Mouse (Mus musculus) forebrain, embryonic 13.5 days (tissue): ENCODE data around the gene Arhgdia. TPM values are rescaled to one million over a fixed set of nuclear protein-coding genes. Genes with fewer than 3 reads are reported as not detected.

Experiments
- ATAC-seq: fragments of 200-750 bp; cut with Nextera tagmentation; 2 replicates; pipeline ENCODE4 v1.8.0; 2017
- H3K27ac ChIP-seq: fragments of 300-500 bp; sonication (generic); 2 replicates; pipeline ENCODE4 v1.5.1; 2015; ENCODE audit warnings: inconsistent platforms, mild to moderate bottlenecking, moderate library complexity
- H3K27me3 ChIP-seq: fragments of 300-500 bp; sonication (generic); 2 replicates; pipeline ENCODE4 v1.6.1; 2015; ENCODE audit warnings: mild to moderate bottlenecking, inconsistent platforms
- H3K36me3 ChIP-seq: fragments of 300-500 bp; sonication (generic); 2 replicates; pipeline ENCODE4 v1.6.1; 2015; ENCODE audit warnings: mild to moderate bottlenecking, inconsistent platforms; ENCODE audit not compliant: poor library complexity, severe bottlenecking
- H3K4me1 ChIP-seq: fragments of 300-500 bp; sonication (generic); 2 replicates; pipeline ENCODE4 v1.6.1; 2015; ENCODE audit warnings: inconsistent platforms
- H3K4me2 ChIP-seq: fragments of 300-500 bp; sonication (generic); 2 replicates; pipeline ENCODE4 v1.6.1; 2015; ENCODE audit warnings: inconsistent platforms, mild to moderate bottlenecking, moderate library complexity
- H3K4me3 ChIP-seq: fragments of 300-500 bp; sonication (generic); 2 replicates; pipeline ENCODE4 v1.5.1; 2015; ENCODE audit warnings: mild to moderate bottlenecking, inconsistent platforms
- H3K9ac ChIP-seq: fragments of 300-500 bp; sonication (generic); 2 replicates; pipeline ENCODE4 v1.6.1; 2015; ENCODE audit warnings: mild to moderate bottlenecking, inconsistent platforms
- H3K9me3 ChIP-seq: fragments of 300-500 bp; sonication (generic); replicated peaks from 2 replicates; pipeline ENCODE4 v1.6.1; 2016; ENCODE audit warnings: inconsistent platforms
- WGBS: fragments of 180-500 bp; shearing (Covaris S2); methylation state at CpG from one replicate; pipeline ENCODE4 v1.1.7; 2015; 5-methylcytosine and 5-hydroxymethylcytosine counted together
- polyA plus RNA-seq: library from polyadenylated mRNA; unstranded; fragments of >200 nt; fragmentation: Nextera tagmentation; extraction: Ambion mirVana; gene quantifications from 2 replicates; pipeline ENCODE4 v1.2.1, GENCODE M21; 2015

The Arhgdia gene
- polyA plus RNA-seq, 1 experiment from 2014 or later = 462 TPM

- H3K27ac ChIP-seq = no peak overlapping the region
- 32% methylated on average over 4 of the region's 4 CpGs for WGBS
- ATAC-seq = no peak
- no peak overlapping the region for H3K9ac ChIP-seq
- no peaks in the 10 kb centered on the region for H3K9me3 ChIP-seq
- no peak overlapping the region for H3K4me2 ChIP-seq
- H3K27me3 ChIP-seq = no peaks in the 10 kb centered on the region
- no peak overlapping the region for H3K4me3 ChIP-seq
- peaks cover 50% of the 10 kb centered on the region for H3K36me3 ChIP-seq
- peaks cover 19% of the 10 kb centered on the region for H3K4me1 ChIP-seq
These were observed 39.5 kb downstream of the Arhgdia start for GRCm38 (mm10) chr11:120541907-120542306.

GRCm38 (mm10) chr11:120539285-120540014, 42.0 kb downstream of the Arhgdia start:
- 21% methylated on average over 10 of the region's 10 CpGs for WGBS
- ATAC-seq = no peak
- peaks cover 31% of the 10 kb centered on the region for H3K36me3 ChIP-seq
- H3K4me1 ChIP-seq = peaks cover 19% of the 10 kb centered on the region
- no peak overlapping the region for H3K4me2 ChIP-seq
- H3K9me3 ChIP-seq = no peaks in the 10 kb centered on the region
- H3K9ac ChIP-seq = 0 out of 2 replicates have a peak overlapping the region, but pooled peaks have one; percentile 40
- H3K27ac ChIP-seq = no peak overlapping the region
- peaks cover 2% of the 10 kb centered on the region; the same call in 1 of the 2 replicates for H3K27me3 ChIP-seq
- H3K4me3 ChIP-seq = no peak overlapping the region

- H3K27me3 ChIP-seq = peaks cover 7% of the 10 kb centered on the region; the same call in 1 of the 2 replicates
- H3K4me3 ChIP-seq = no peak overlapping the region
- H3K9me3 ChIP-seq = no peaks in the 10 kb centered on the region
- peaks cover 26% of the 10 kb centered on the region for H3K36me3 ChIP-seq
- H3K4me1 ChIP-seq = peaks cover 19% of the 10 kb centered on the region
- ATAC-seq = no peak
- H3K4me2 ChIP-seq = no peak overlapping the region
- 0 out of 2 replicates have a peak overlapping the region, but pooled peaks have one; percentile 40 for H3K9ac ChIP-seq
- H3K27ac ChIP-seq = no peak overlapping the region
- 49% methylated on average over 8 of the region's 8 CpGs for WGBS
These were observed 42.5 kb downstream of the Arhgdia start for GRCm38 (mm10) chr11:120538955-120539284.

GRCm38 (mm10) chr11:120538485-120538884, 42.9 kb downstream of the Arhgdia start:
- peaks cover 19% of the 10 kb centered on the region for H3K4me1 ChIP-seq
- peaks cover 8% of the 10 kb centered on the region for H3K27me3 ChIP-seq
- ATAC-seq = peak; percentile 8; the same call in 1 of the 2 replicates
- no peak overlapping the region for H3K4me2 ChIP-seq
- 64% methylated on average over 3 of the region's 3 CpGs for WGBS
- no peak overlapping the region for H3K4me3 ChIP-seq
- no peaks in the 10 kb centered on the region for H3K9me3 ChIP-seq
- H3K36me3 ChIP-seq = peaks cover 22% of the 10 kb centered on the region
- H3K27ac ChIP-seq = no peak overlapping the region
- H3K9ac ChIP-seq = no peak overlapping the region

GRCm38 (mm10) chr11:120535804-120536203, 45.6 kb downstream of the Arhgdia start:
- Histone ChIP-seq H3K36me3 (no peaks in the 10 kb centered on the region), H3K4me1 (peaks cover 25% of the 10 kb centered on the region), H3K4me3 (no peak overlapping the region), H3K9ac (no peak overlapping the region), H3K27ac (no peak overlapping the region), H3K27me3 (peaks cover 35% of the 10 kb centered on the region), H3K9me3 (no peaks in the 10 kb centered on the region), H3K4me2 (no peak overlapping the region)
- ATAC-seq = no peak
- 78% methylated on average over 3 of the region's 3 CpGs for WGBS

- Histone ChIP-seq H3K9me3 (no peaks in the 10 kb centered on the region), H3K4me3 (no peak overlapping the region), H3K27ac (no peak overlapping the region), H3K4me2 (no peak overlapping the region), H3K27me3 (peaks cover 41% of the 10 kb centered on the region), H3K36me3 (no peaks in the 10 kb centered on the region), H3K9ac (no peak overlapping the region), H3K4me1 (peaks cover 31% of the 10 kb centered on the region)
- WGBS = 73% methylated on average over 3 of the region's 3 CpGs
- ATAC-seq = no peak
These were observed 46.3 kb downstream of the Arhgdia start for GRCm38 (mm10) chr11:120535145-120535544.

- Histone ChIP-seq H3K4me3 (no peak overlapping the region), H3K9me3 (no peaks in the 10 kb centered on the region), H3K9ac (no peak overlapping the region), H3K4me2 (no peak overlapping the region), H3K36me3 (no peaks in the 10 kb centered on the region), H3K4me1 (peaks cover 21% of the 10 kb centered on the region), H3K27me3 (peaks cover 52% of the 10 kb centered on the region), H3K27ac (no peak overlapping the region)
- 86% methylated on average over 8 of the region's 8 CpGs for WGBS
- ATAC-seq = no peak
These were observed 47.3 kb downstream of the Arhgdia start for GRCm38 (mm10) chr11:120534093-120534492.

- H3K9ac ChIP-seq = no peak overlapping the region
- H3K4me1 ChIP-seq = peaks cover 12% of the 10 kb centered on the region
- no peaks in the 10 kb centered on the region for H3K36me3 ChIP-seq
- H3K27ac ChIP-seq = no peak overlapping the region
- H3K27me3 ChIP-seq = peaks cover 70% of the 10 kb centered on the region
- no peak for ATAC-seq
- 33% methylated on average over 9 of the region's 9 CpGs for WGBS
- no peak overlapping the region for H3K4me3 ChIP-seq
- no peak overlapping the region for H3K4me2 ChIP-seq
- H3K9me3 ChIP-seq = no peaks in the 10 kb centered on the region
These were observed 49.8 kb downstream of the Arhgdia start for GRCm38 (mm10) chr11:120531646-120532045.

GRCm38 (mm10) chr11:120530085-120530964, 51.1 kb downstream of the Arhgdia start, which contains the start of gene Gcgr:
Gcgr (plus strand) TSS chr11:120530699.
- H3K9ac ChIP-seq = peak within 1 kb of the TSS; percentile 49
- H3K27me3 ChIP-seq = peaks cover 70% of the 10 kb centered on the region
- H3K4me3 ChIP-seq = peak within 1 kb of the TSS; percentile 34
- H3K36me3 ChIP-seq = no peaks in the 10 kb centered on the region
- WGBS = 7% methylated on average over 54 of the region's 62 CpGs
- H3K4me2 ChIP-seq = peak within 1 kb of the TSS; percentile 61
- no peak for ATAC-seq
- H3K27ac ChIP-seq = no peak within 1 kb of the TSS
- H3K9me3 ChIP-seq = no peaks in the 10 kb centered on the region
- peaks cover 12% of the 10 kb centered on the region for H3K4me1 ChIP-seq

GRCm38 (mm10) chr11:120528903-120529302, 52.5 kb downstream of the Arhgdia start:
- no peak overlapping the region for H3K4me2 ChIP-seq
- 58% methylated on average over 4 of the region's 4 CpGs for WGBS
- no peak overlapping the region for H3K4me3 ChIP-seq
- H3K9me3 ChIP-seq = no peaks in the 10 kb centered on the region
- no peak overlapping the region for H3K9ac ChIP-seq
- no peaks in the 10 kb centered on the region for H3K36me3 ChIP-seq
- H3K4me1 ChIP-seq = peaks cover 12% of the 10 kb centered on the region
- ATAC-seq = no peak
- no peak overlapping the region for H3K27ac ChIP-seq
- peaks cover 64% of the 10 kb centered on the region for H3K27me3 ChIP-seq
